Mouse (Mus musculus) neural tube, embryonic 14.5 days (tissue): ENCODE data around the gene Sf3b1. TPM values are rescaled to one million over a fixed set of nuclear protein-coding genes. Genes with fewer than 3 reads are reported as not detected.

Experiments
- ATAC-seq: fragments of 200-750 bp; cut with Nextera tagmentation; 2 replicates; pipeline ENCODE4 v1.8.0; 2017; ENCODE audit warnings: low read depth, mild to moderate bottlenecking, moderate TSS enrichment, moderate library complexity
- H3K27ac ChIP-seq: fragments of 300-500 bp; sonication (generic); 2 replicates; pipeline ENCODE4 v1.5.1; 2014; ENCODE audit warnings: low read depth, mild to moderate bottlenecking, control low read depth, low read length, moderate library complexity, mixed read lengths
- H3K27me3 ChIP-seq: fragments of 300-500 bp; sonication (generic); 2 replicates; pipeline ENCODE4 v1.6.1; 2014; ENCODE audit warnings: low read length; ENCODE audit not compliant: control insufficient read depth, insufficient read depth
- H3K36me3 ChIP-seq: fragments of 300-500 bp; sonication (generic); 2 replicates; pipeline ENCODE4 v1.6.1; 2014; ENCODE audit warnings: low read length, mixed read lengths; ENCODE audit not compliant: control insufficient read depth, insufficient read depth
- H3K4me1 ChIP-seq: fragments of 300-500 bp; sonication (generic); 2 replicates; pipeline ENCODE4 v1.6.1; 2014; ENCODE audit warnings: low read length; ENCODE audit not compliant: control insufficient read depth, insufficient read depth
- H3K4me2 ChIP-seq: fragments of 300-500 bp; sonication (generic); 2 replicates; pipeline ENCODE4 v1.6.1; 2014; ENCODE audit warnings: mild to moderate bottlenecking, low read depth, low read length, control low read depth
- H3K4me3 ChIP-seq: fragments of 300-500 bp; sonication (generic); 2 replicates; pipeline ENCODE4 v1.5.1; 2014; ENCODE audit warnings: low read depth, low read length, control low read depth, mixed read lengths
- H3K9ac ChIP-seq: fragments of 300-500 bp; sonication (generic); replicated peaks from 2 replicates; pipeline ENCODE4 v1.6.1; 2014; ENCODE audit warnings: low read depth, mild to moderate bottlenecking, control low read depth, low read length, mixed read lengths
- H3K9me3 ChIP-seq: fragments of 300-500 bp; sonication (generic); 2 replicates; pipeline ENCODE4 v1.6.1; 2016; ENCODE audit warnings: low read length; ENCODE audit not compliant: control insufficient read depth
- WGBS: fragments of 180-500 bp; shearing (Covaris S2); extraction: QIAGEN DNeasy Blood & Tissue Kit; methylation state at CpG from one replicate; pipeline ENCODE4 v1.1.7; 2014; 5-methylcytosine and 5-hydroxymethylcytosine counted together
- polyA plus RNA-seq: library from polyadenylated mRNA; unstranded; fragments of >200 nt; fragmentation: Nextera tagmentation; extraction: Ambion mirVana; gene quantifications from 2 replicates; pipeline ENCODE4 v1.2.1, GENCODE M21; 2014

Sf3b1 gene
- polyA plus RNA-seq, 1 experiment from 2014 or later = 332 TPM

- H3K9ac ChIP-seq = no peak overlapping the region
- H3K27me3 ChIP-seq = no peaks in the 10 kb centered on the region
- no peak for ATAC-seq
Observed at GRCm38 (mm10) chr1:55053596-55053995, 26.3 kb upstream of the Sf3b1 start.

GRCm38 (mm10) chr1:55053005-55053404, 25.7 kb upstream of the Sf3b1 start:
- ATAC-seq = peak; percentile 62

More at GRCm38 (mm10) chr1:55053596-55053995, 26.3 kb upstream of the Sf3b1 start:
- H3K4me2 ChIP-seq = peak overlapping the region; percentile 70
- H3K9me3 ChIP-seq = no peaks in the 10 kb centered on the region
- H3K27ac ChIP-seq = no peak overlapping the region
- H3K4me3 ChIP-seq = peak overlapping the region; percentile 75
- no peaks in the 10 kb centered on the region for H3K36me3 ChIP-seq
- H3K4me1 ChIP-seq = peaks cover 9% of the 10 kb centered on the region
- WGBS = 79% methylated on average over 4 of the region's 4 CpGs

GRCm38 (mm10) chr1:55052355-55052953, 25.2 kb upstream of the Sf3b1 start, which contains the start of gene Coq10b:
Gene Coq10b (plus strand): TSS chr1:55052770.
- peak; percentile 100 for ATAC-seq
- 0% methylated on average over 44 of the region's 46 CpGs for WGBS
- peak within 1 kb of the TSS; percentile 82 for H3K27ac ChIP-seq
- H3K4me3 ChIP-seq = peak within 1 kb of the TSS; percentile 75
- peak within 1 kb of the TSS; percentile 74 for H3K9ac ChIP-seq
- no peaks in the 10 kb centered on the region for H3K36me3 ChIP-seq
- H3K4me2 ChIP-seq = peak within 1 kb of the TSS; percentile 89
- no peaks in the 10 kb centered on the region for H3K9me3 ChIP-seq
- no peaks in the 10 kb centered on the region for H3K27me3 ChIP-seq
- H3K4me1 ChIP-seq = peaks cover 9% of the 10 kb centered on the region

More at GRCm38 (mm10) chr1:55053005-55053404, 25.7 kb upstream of the Sf3b1 start:
- Histone ChIP-seq H3K4me1 (peaks cover 9% of the 10 kb centered on the region), H3K9me3 (no peaks in the 10 kb centered on the region), H3K27me3 (no peaks in the 10 kb centered on the region), H3K36me3 (no peaks in the 10 kb centered on the region), H3K27ac (peak overlapping the region; percentile 82), H3K4me2 (peak overlapping the region; percentile 70), H3K9ac (peak overlapping the region; percentile 74), H3K4me3 (peak overlapping the region; percentile 75)
- WGBS = 1% methylated on average over 41 of the region's 42 CpGs

- 77% methylated on average over 3 of the region's 3 CpGs for WGBS
- no peak overlapping the region; the same call in 1 of the 2 replicates for H3K4me3 ChIP-seq
- ATAC-seq = no peak
- no peak overlapping the region for H3K9ac ChIP-seq
- H3K4me1 ChIP-seq = peaks cover 9% of the 10 kb centered on the region
- H3K27me3 ChIP-seq = no peaks in the 10 kb centered on the region
- H3K36me3 ChIP-seq = no peaks in the 10 kb centered on the region
- peak overlapping the region; percentile 89; the same call in 1 of the 2 replicates for H3K4me2 ChIP-seq
- no peak overlapping the region for H3K27ac ChIP-seq
- no peaks in the 10 kb centered on the region for H3K9me3 ChIP-seq
Observed at GRCm38 (mm10) chr1:55051671-55052070, 24.4 kb upstream of the Sf3b1 start.

GRCm38 (mm10) chr1:55048841-55049587, 21.7 kb upstream of the Sf3b1 start:
- Histone ChIP-seq H3K36me3 (no peaks in the 10 kb centered on the region), H3K9me3 (no peaks in the 10 kb centered on the region), H3K4me2 (no peak overlapping the region), H3K4me3 (no peak overlapping the region), H3K4me1 (peaks cover 9% of the 10 kb centered on the region), H3K27me3 (no peaks in the 10 kb centered on the region), H3K27ac (no peak overlapping the region), H3K9ac (no peak overlapping the region)
- no peak for ATAC-seq
- WGBS = 71% methylated on average over 4 of the region's 4 CpGs

- Histone ChIP-seq H3K9ac (no peak overlapping the region), H3K27ac (no peak overlapping the region), H3K27me3 (no peaks in the 10 kb centered on the region), H3K4me1 (no peaks in the 10 kb centered on the region), H3K4me3 (no peak overlapping the region), H3K36me3 (no peaks in the 10 kb centered on the region), H3K4me2 (no peak overlapping the region), H3K9me3 (no peaks in the 10 kb centered on the region)
- no peak for ATAC-seq
- WGBS = 80% methylated on average over 3 of the region's 3 CpGs
Observed at GRCm38 (mm10) chr1:55043164-55043563, 15.9 kb upstream of the Sf3b1 start.

GRCm38 (mm10) chr1:55042246-55042645, 15.0 kb upstream of the Sf3b1 start:
- H3K4me3 ChIP-seq = no peak overlapping the region
- no peaks in the 10 kb centered on the region for H3K4me1 ChIP-seq
- H3K27me3 ChIP-seq = no peaks in the 10 kb centered on the region
- H3K9ac ChIP-seq = no peak overlapping the region
- H3K9me3 ChIP-seq = no peaks in the 10 kb centered on the region
- no peaks in the 10 kb centered on the region for H3K36me3 ChIP-seq
- no peak overlapping the region for H3K27ac ChIP-seq
- no peak overlapping the region for H3K4me2 ChIP-seq
- 58% methylated on average over 1 of the region's 1 CpGs for WGBS
- ATAC-seq = no peak

- WGBS = 83% methylated on average over 4 of the region's 4 CpGs
- H3K4me1 ChIP-seq = no peaks in the 10 kb centered on the region
Observed at GRCm38 (mm10) chr1:55041691-55042090, 14.4 kb upstream of the Sf3b1 start.

GRCm38 (mm10) chr1:55039944-55040343, 12.7 kb upstream of the Sf3b1 start:
- Histone ChIP-seq H3K4me3 (no peak overlapping the region), H3K4me1 (no peaks in the 10 kb centered on the region), H3K27me3 (no peaks in the 10 kb centered on the region), H3K9ac (no peak overlapping the region), H3K36me3 (no peaks in the 10 kb centered on the region), H3K27ac (no peak overlapping the region), H3K9me3 (no peaks in the 10 kb centered on the region), H3K4me2 (no peak overlapping the region)
- WGBS = 90% methylated on average over 1 of the region's 1 CpGs
- ATAC-seq = no peak

More at GRCm38 (mm10) chr1:55041691-55042090, 14.4 kb upstream of the Sf3b1 start:
- no peak overlapping the region for H3K4me2 ChIP-seq
- H3K4me3 ChIP-seq = no peak overlapping the region
- H3K27me3 ChIP-seq = no peaks in the 10 kb centered on the region
- no peaks in the 10 kb centered on the region for H3K9me3 ChIP-seq
- no peak overlapping the region for H3K9ac ChIP-seq
- no peak for ATAC-seq
- H3K36me3 ChIP-seq = no peaks in the 10 kb centered on the region
- H3K27ac ChIP-seq = no peak overlapping the region
